Mouse (Mus musculus) midbrain, embryonic 16.5 days (tissue): ENCODE measurements at regions not wholly inside any gene's neighbourhood (a gene's known extent, or its start where the extent isn't known, plus 50 kb on each side); places are given as distances from the start of the nearest gene placed in this dataset.
A peak's percentile ranks its signal among the peaks of the same experiment; 100 is the strongest.

Source experiments
- ATAC-seq: fragments of 200-750 bp; cut with Nextera tagmentation; 2 replicates; pipeline ENCODE4 v1.8.0; 2017; ENCODE audit warnings: moderate TSS enrichment
- H3K27ac ChIP-seq: fragments of 300-500 bp; sonication (generic); 2 replicates; pipeline ENCODE4 v1.5.1; 2014; ENCODE audit warnings: mild to moderate bottlenecking, low read length, mixed read lengths
- H3K27me3 ChIP-seq: fragments of 300-500 bp; sonication (generic); 2 replicates; pipeline ENCODE4 v1.6.1; 2014; ENCODE audit warnings: low read depth, low read length, mixed read lengths; ENCODE audit not compliant: control insufficient read depth, insufficient read depth
- H3K36me3 ChIP-seq: fragments of 300-500 bp; sonication (generic); 2 replicates; pipeline ENCODE4 v1.6.1; 2014; ENCODE audit warnings: mild to moderate bottlenecking, low read length, moderate library complexity, mixed read lengths; ENCODE audit not compliant: control insufficient read depth, insufficient read depth
- H3K4me1 ChIP-seq: fragments of 300-500 bp; sonication (generic); 2 replicates; pipeline ENCODE4 v1.6.1; 2014; ENCODE audit warnings: mild to moderate bottlenecking, low read length, mixed read lengths; ENCODE audit not compliant: control insufficient read depth, insufficient read depth
- H3K4me2 ChIP-seq: fragments of 300-500 bp; sonication (generic); 2 replicates; pipeline ENCODE4 v1.6.1; 2014; ENCODE audit warnings: mild to moderate bottlenecking, low read length, mixed read lengths
- H3K4me3 ChIP-seq: fragments of 300-500 bp; sonication (generic); 2 replicates; pipeline ENCODE4 v1.5.1; 2014; ENCODE audit warnings: low read depth, mild to moderate bottlenecking, low read length, moderate library complexity, mixed read lengths
- H3K9ac ChIP-seq: fragments of 300-500 bp; sonication (generic); 2 replicates; pipeline ENCODE4 v1.6.1; 2014; ENCODE audit warnings: low read depth, low read length, mixed read lengths
- H3K9me3 ChIP-seq: fragments of 300-500 bp; sonication (generic); replicated peaks from 2 replicates; pipeline ENCODE4 v1.6.1; 2014; ENCODE audit warnings: mild to moderate bottlenecking, low read length, mixed read lengths; ENCODE audit not compliant: control insufficient read depth, poor library complexity, severe bottlenecking
- WGBS: fragments of 180-500 bp; shearing (Covaris S2); extraction: QIAGEN DNeasy Blood & Tissue Kit; methylation state at CpG from one replicate; pipeline ENCODE4 v1.1.7; 2014; 5-methylcytosine and 5-hydroxymethylcytosine counted together

GRCm38 (mm10) chr1:21132340-21132739 is 53.3 kb upstream of the Tram2 start:
- Histone ChIP-seq H3K4me3 (no peak overlapping the region), H3K4me1 (no peaks in the 10 kb centered on the region), H3K9ac (no peak overlapping the region), H3K27me3 (no peaks in the 10 kb centered on the region), H3K27ac (no peak overlapping the region), H3K4me2 (no peak overlapping the region), H3K36me3 (no peaks in the 10 kb centered on the region), H3K9me3 (peaks cover 4% of the 10 kb centered on the region; the same call in 1 of the 2 replicates)
- no peak for ATAC-seq
- 82% methylated on average over 2 of the region's 2 CpGs for WGBS

GRCm38 (mm10) chr1:21146961-21147360 is 67.9 kb upstream of the Tram2 start:
- Histone ChIP-seq H3K27me3 (no peaks in the 10 kb centered on the region), H3K4me3 (no peak overlapping the region), H3K36me3 (no peaks in the 10 kb centered on the region), H3K9me3 (no peaks in the 10 kb centered on the region), H3K4me2 (no peak overlapping the region), H3K4me1 (no peaks in the 10 kb centered on the region), H3K27ac (no peak overlapping the region), H3K9ac (no peak overlapping the region)
- ATAC-seq: no peak
- WGBS: 84% methylated on average over 4 of the region's 4 CpGs

- Histone ChIP-seq H3K4me2 (no peak overlapping the region), H3K27me3 (peaks cover 6% of the 10 kb centered on the region), H3K4me3 (no peak overlapping the region), H3K36me3 (no peaks in the 10 kb centered on the region), H3K4me1 (peaks cover 4% of the 10 kb centered on the region; the same call in 1 of the 2 replicates), H3K9me3 (no peaks in the 10 kb centered on the region), H3K9ac (no peak overlapping the region), H3K27ac (no peak overlapping the region)
- 20% methylated on average over 5 of the region's 5 CpGs for WGBS
- peak; percentile 28; the same call in 1 of the 2 replicates for ATAC-seq
Observed at GRCm38 (mm10) chr1:21161742-21162141, 56.6 kb upstream of the Tmem14a start.

GRCm38 (mm10) chr1:21166287-21166733 is 52.1 kb upstream of the Tmem14a start:
- Histone ChIP-seq H3K4me3 (peak overlapping the region; percentile 45), H3K4me2 (peak overlapping the region; percentile 82), H3K4me1 (peaks cover 9% of the 10 kb centered on the region; the same call in 1 of the 2 replicates), H3K9ac (peak overlapping the region; percentile 70), H3K27me3 (peaks cover 6% of the 10 kb centered on the region), H3K27ac (no peak overlapping the region), H3K9me3 (no peaks in the 10 kb centered on the region), H3K36me3 (no peaks in the 10 kb centered on the region)
- ATAC-seq: peak; percentile 99
- WGBS: 0% methylated on average over 15 of the region's 15 CpGs

GRCm38 (mm10) chr1:21166762-21167161 is 51.6 kb upstream of the Tmem14a start:
- 54% methylated on average over 4 of the region's 4 CpGs for WGBS
- Histone ChIP-seq H3K9ac (peak overlapping the region; percentile 70), H3K4me2 (peak overlapping the region; percentile 82), H3K27me3 (peaks cover 6% of the 10 kb centered on the region), H3K36me3 (no peaks in the 10 kb centered on the region), H3K4me3 (peak overlapping the region; percentile 45), H3K4me1 (peaks cover 9% of the 10 kb centered on the region; the same call in 1 of the 2 replicates), H3K27ac (no peak overlapping the region), H3K9me3 (no peaks in the 10 kb centered on the region)
- ATAC-seq: peak; percentile 71
